Mouse (Mus musculus) telencephalon, adult 2 months (tissue): ENCODE data around the gene Dock3.

Experiments used
- DNase-seq: peaks from one replicate; pipeline ENCODE4 v3.0.0-alpha.2; 2011; ENCODE audit warnings: low read depth, low spot score

Dock3 gene

DNA sequence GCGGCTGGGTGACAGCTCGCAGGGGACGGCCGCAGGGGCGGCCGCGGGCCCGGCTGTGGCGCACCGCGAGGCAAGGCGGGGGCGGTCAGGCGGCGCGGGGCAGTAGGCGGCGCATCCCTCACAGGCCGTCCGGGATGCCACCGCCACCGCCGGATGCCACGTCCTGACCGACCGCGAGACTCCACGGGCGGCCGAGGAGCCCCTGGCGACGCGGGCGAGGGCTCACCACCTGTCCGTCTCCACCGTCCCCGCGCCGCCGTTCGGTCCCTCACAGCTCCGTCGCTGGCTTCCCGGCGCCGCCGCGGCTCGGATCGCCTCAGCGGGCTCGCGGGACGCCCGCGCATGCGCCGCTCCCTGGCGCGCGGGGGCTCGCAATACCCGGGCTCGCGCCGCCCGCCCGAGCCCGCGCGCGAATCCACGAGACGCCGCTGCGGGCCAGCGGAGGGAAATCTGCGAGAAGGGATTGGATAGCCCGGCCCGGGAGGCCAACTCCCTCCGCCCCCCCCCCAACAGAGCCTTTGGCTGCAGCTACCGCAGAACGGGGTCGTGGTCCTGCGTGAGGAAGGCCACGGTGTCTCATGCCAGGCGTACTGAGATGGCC, at the start of gene Dock3:
Gene Dock3, minus strand, starts transcription at position 371 of the 601 bp plus-strand sequence.
- DNase-seq: no peak

- DNase-seq: no peak
These were observed 48.8 kb upstream of the Dock3 start for GRCm38 (mm10) chr9:107280322-107281027.

GRCm38 (mm10) chr9:107279378-107280321, 47.9 kb upstream of the Dock3 start:
- no peak for DNase-seq

GRCm38 (mm10) chr9:107278527-107279377, 47.0 kb upstream of the Dock3 start:
- DNase-seq: no peak

- no peak for DNase-seq
These were observed 46.4 kb upstream of the Dock3 start for GRCm38 (mm10) chr9:107278126-107278525.

DNA sequence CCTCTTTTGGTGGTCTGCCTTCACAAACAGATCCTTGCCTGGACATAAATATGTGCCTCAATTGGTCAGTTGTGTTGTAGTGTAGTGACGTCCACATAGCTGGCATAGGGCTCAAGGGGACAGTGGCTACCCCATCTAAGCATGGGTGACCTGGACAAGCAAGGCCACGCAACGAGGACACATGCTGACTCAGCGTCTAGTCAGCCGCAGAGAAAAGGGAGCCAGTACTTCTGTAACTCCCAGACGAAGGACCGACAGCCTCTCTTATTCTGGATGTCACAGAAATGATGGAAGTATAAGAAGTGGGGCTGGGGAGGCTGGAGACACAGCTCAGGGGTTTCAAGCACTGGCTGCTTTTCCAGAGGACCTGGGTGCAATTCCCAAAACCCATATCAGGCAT, 45.9 kb upstream of the Dock3 start:
- DNase-seq: no peak

DNA sequence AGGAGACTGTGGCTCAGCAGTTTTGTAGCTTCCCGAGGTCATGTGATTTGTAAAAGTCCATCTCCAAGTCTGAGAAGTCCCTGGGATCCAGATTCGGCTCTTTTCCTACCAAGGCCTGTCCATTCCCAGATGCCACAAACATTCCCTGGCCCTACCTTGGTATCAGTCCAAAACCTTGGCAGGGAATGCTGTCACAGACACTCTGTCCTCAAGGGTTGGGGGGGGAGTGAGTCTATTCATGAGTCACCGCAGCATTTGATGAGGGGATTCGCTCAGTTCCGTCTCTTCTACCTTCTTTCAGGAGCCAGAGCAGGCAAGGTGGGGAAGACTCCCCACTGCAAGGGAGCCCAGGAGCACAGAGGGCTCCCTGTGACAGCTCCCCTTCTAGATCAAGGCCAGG, 44.0 kb upstream of the Dock3 start:
- DNase-seq: no peak

GRCm38 (mm10) chr9:107274751-107275150, 43.0 kb upstream of the Dock3 start:
- DNase-seq: no peak

- no peak for DNase-seq
These were observed 41.5 kb upstream of the Dock3 start for GRCm38 (mm10) chr9:107273184-107273583.

GRCm38 (mm10) chr9:107272284-107272683, 40.6 kb upstream of the Dock3 start:
- no peak for DNase-seq

DNA sequence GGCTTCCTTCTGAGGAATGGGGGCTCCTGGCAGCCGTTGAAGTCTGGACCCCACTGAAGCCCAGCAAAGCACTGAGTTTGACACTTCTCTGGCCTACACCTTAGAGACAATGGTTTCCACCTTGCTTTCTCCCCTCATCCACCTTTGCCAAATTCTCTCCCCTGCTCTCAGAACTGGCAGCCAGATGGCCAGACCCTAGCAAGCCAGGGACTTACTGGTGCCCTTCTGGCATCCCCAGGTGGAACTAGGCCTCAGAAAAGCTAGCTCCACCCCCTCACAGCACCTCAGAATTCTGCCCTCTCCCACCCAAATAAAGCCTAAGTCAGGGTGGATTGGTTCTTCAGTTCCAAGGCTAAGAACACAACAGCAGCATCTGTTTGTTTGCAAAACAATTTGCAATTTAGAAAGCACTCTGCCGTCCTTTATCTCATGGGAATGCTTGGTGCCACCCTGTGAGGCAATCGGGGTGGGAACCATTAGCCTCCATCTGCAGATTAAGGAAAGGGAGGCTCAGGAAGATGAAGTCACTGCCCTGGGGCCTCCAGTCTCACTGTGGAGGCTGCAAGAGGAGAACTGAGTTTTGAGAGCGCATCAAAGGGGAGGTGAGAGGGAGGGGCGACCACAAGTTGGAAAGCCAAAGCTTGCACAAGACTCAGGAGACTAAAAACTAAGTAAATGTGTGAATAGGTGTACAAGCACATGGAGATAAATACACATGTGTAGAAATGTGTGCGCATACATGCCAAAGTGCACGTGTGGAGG, 39.6 kb upstream of the Dock3 start:
- DNase-seq: no peak

GRCm38 (mm10) chr9:107269772-107270171, 38.1 kb upstream of the Dock3 start:
- DNase-seq: no peak

GRCm38 (mm10) chr9:107267721-107268402, 36.2 kb upstream of the Dock3 start:
- no peak for DNase-seq

DNA sequence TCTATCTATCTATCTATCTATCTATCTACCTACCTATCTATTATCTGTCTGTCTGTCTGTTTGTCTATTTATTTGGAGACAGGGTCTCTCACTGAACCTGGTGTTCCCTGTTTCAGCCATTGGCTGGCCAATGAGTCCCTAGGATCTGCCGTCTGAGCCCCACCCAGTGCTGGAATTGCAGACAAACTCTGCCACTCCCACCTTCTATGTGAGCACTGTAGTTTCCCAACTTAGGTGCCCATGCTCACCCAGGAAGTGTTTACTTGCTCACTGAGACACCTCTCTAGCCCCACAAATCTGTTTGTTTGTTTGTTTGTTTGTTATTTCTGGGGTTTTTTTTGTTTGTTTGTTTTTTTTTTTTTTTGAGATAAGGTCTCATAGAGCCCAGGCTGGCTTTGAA, 35.3 kb upstream of the Dock3 start:
- no peak for DNase-seq

- DNase-seq: no peak
These were observed 33.0 kb upstream of the Dock3 start for GRCm38 (mm10) chr9:107264731-107265130.

- DNase-seq: no peak
These were observed 32.2 kb upstream of the Dock3 start for GRCm38 (mm10) chr9:107263912-107264311.

GRCm38 (mm10) chr9:107262375-107262774, 30.7 kb upstream of the Dock3 start:
- no peak for DNase-seq

GRCm38 (mm10) chr9:107261792-107262191, 30.1 kb upstream of the Dock3 start:
- DNase-seq: no peak

DNA sequence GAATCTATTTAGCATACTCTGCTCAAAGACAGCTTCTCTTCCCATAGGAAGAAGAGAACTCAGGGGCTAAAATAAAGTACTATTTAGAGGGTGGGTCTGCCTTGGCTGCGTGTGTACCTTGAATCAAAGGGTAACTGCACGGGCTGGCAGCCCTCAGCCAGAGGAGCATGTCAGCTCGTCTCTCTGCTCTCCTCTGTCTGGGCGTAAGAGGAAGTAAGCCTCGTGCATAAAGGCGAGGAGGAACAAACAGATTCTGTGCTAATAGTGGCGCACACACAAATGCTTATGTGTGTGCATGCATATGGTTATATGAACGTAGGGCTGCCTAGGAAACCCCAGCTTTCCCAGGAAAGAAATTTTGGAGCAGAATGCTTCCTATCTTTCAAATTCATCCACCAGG, 29.1 kb upstream of the Dock3 start:
- no peak for DNase-seq

DNA sequence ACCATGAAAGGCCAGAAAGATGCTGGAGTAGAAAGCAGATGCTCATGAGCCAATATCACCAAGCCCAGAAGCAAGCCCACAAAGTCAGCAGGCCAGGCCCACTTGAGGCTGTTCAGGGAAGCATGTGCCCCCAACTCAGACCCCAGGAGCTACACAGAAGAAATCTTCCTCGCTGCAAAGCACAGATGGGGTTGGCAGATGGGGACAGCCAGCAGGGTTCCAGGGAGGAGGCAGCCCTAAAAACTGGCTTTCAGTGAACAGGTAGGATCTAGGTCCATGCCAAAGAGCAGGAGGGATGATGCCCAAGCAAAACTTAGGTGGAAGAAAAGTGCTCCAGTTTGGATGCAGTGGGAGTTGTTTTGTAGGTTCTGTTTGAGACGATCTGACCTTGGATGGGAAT, 28.7 kb upstream of the Dock3 start:
- DNase-seq: no peak
